Mouse (Mus musculus) retina, embryonic 14.5 days (tissue): ENCODE data around the gene Cntrob.
"Not testable (repeated sequence)": the region's sequence is repeated elsewhere in the genome, so short reads cannot be mapped to it uniquely, and the experiment has no call there.

ENCODE experiments used
- DNase-seq: peaks from one replicate; pipeline ENCODE4 v3.0.0-alpha.2; 2015; ENCODE audit warnings: low spot score

Cntrob gene

DNA sequence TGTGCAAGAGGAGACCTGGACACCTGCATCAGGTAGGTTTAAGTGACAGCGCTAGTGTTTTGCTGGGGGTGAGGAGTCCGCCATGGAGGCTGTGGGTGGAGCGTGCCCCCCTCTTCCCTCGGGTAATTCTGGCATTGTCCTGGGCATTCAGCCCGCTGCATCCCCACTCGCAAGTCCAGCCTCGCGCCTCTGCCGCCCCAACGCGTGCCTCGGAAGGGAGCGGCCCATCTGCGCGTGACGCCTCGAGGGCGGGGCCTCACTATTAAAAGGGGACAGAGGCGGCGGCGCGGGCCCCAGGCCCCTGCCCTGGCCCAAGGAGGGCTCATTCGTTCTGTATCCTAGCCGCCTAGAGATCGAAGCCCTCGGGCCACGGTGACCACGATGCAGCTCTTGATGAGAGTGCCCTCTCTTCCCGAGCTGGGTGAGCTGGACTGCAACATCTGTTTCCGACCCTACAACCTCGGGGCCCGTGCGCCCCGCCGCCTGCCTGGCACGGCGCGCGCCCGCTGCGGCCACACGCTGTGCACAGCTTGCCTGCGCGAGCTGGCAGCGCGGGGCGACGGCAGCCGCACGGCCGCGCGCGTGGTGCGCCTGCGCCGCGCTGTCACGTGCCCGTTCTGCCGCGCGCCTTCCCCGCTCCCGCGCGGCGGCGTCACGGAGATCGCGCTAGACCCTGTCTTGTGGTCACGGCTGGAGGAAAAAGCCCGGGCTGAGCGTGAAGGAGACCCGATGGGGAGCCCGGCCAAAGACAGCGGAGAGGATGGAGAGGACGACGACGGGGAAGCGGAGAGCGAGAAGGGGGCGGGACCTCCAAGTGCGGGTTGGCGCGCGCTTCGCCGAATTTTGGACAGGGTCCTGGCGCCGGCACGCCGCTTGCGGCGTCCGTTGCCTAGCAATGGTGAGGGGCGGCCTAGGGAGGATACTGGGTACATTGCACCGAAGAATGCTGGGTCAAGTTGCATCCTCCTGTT, 16.9 kb upstream of the Cntrob start, which contains the start of gene Rnf227:
Rnf227 (plus strand) TSS at position 301 of the 971 bp plus-strand sequence.
- DNase-seq: peak; percentile 78

- no peak for DNase-seq
These were observed 11.2 kb upstream of the Cntrob start for GRCm38 (mm10) chr11:69334796-69335195.

- DNase-seq: no peak
These were observed 10.3 kb upstream of the Cntrob start for GRCm38 (mm10) chr11:69333922-69334321.

- no peak for DNase-seq
These were observed 9.2 kb upstream of the Cntrob start for GRCm38 (mm10) chr11:69332713-69333253.

GRCm38 (mm10) chr11:69331929-69332405, 8.4 kb upstream of the Cntrob start:
- DNase-seq: peak; percentile 83

DNA sequence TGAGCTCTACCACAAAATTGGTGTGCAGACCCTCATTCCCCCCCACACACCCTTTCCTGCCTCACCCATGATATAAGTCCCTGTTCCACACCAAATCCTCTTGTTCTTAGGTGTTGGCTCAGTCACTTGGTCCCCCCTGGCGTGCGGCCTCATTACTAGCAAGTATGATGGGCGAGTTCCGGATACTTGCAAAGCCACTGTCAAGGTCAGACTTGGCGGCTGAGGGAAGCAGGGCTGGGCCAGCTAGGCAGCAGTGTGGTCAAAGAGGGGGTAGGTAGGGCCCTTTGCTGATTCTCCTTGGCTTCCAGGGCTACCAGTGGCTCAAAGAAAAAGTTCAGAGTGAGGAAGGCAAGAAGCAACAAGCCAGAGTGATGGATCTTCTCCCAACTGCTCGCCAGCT, 7.6 kb upstream of the Cntrob start:
- DNase-seq: no peak

DNA sequence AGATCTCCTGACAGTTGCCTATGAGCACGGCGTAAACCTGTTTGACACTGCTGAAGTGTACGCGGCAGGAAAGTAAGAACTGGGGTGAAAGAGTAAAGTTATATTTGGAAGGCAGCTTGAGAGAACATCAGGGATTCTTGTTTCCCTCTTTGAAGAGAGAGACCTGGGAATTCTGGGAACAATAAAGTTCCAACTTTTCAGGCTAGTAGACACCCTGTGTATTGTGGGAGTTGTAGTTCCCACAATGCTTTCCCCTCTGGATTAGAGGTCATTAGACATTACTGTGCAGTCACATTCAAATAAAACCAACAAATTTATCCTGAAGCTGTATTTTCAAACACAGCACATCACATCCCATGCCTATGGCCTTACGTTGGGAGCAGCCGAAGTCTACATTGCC, 4.9 kb upstream of the Cntrob start:
- DNase-seq: no peak

GRCm38 (mm10) chr11:69327648-69328047, 4.1 kb upstream of the Cntrob start:
- DNase-seq: no peak

DNA sequence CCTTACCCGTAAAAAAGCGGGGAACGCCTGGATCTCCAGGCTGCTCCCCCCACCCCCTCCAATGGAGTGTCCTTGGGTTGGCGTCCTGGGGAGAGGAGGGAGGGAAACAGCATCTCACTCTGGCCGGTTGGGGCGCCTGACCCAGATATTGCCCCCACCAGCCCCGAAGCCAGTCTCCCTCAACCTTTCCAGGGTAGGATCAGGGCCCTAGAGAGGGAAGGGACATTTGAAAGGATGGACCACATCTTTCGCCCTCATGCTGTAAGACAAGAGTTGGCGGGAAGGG, 3.5 kb upstream of the Cntrob start:
- no peak for DNase-seq

DNA sequence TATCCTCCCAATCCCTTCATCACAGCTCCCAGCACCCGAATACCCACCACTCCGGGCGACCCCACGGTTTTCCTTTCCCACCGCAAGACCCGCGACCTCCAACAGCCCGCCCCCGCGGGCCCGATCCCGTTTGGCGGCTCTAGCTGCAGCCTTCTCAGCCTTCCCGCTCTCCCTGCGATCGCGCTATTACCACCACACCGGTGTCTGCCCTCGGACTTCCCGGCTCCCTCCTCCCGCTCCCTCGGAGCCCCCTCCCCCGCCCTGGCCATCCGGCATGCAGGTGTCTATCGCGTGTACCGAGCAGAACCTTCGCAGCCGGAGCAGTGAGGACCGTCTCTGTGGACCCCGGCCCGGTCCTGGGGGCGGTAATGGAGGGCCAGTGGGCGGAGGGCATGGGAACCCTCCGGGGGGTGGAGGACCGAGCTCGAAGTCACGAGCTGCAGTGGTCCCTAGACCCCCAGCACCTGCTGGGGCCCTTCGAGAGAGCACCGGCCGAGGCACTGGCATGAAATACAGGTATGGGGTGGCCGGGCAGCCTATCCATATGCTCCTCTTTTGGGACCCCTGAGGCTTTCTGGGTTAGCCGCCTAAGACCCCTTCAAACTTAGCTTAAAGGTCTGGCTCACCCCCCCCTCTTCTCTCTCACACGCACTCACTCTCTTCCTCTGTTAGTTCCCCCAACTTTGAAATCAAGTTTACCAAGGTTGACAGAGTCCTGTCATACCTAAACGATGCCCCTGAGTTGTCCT, 3.0 kb upstream of the Cntrob start:
- DNase-seq: no peak

DNA sequence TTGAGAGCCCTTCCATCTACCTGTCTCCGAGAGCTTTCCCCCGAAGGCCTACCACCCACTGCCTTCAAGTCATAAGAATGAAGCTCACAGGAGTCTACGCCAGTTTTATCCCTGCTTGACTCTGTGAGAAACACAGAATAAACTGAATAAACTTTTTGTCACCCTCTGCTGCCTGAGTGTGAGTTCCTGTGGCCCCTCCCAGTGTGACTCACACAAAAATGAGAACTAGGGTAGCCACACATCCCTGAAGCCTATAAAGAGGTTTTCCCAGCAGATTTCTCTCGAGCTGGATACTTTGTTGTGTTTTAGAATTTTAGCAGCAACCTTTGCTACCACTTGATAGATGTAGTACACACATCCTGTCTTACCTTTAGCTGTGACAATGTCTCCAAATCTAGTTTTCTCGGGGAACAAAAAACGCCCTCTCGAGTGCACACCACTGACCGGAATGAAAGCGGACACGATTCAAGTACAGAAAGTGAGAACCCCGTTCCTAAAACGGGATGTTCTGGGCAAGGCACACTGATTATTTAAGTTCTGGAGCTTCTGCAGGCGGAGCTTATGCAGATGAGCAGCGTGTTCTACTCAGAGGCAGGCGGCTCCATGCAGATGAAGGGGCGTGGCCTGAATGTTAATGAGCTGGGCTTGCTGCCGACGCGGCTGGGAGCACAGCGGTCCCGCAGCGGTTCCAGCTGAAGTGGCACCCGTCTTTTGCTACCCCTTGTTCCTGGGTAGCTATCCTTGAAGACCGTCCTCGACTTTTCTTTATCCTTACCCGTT, 2.2 kb upstream of the Cntrob start, which contains the start of gene Kcnab3:
Kcnab3 (plus strand) TSS at position 631 of the 780 bp plus-strand sequence.
- DNase-seq: peak; percentile 91

GRCm38 (mm10) chr11:69324749-69325148, 1.2 kb upstream of the Cntrob start:
- no peak for DNase-seq

DNA sequence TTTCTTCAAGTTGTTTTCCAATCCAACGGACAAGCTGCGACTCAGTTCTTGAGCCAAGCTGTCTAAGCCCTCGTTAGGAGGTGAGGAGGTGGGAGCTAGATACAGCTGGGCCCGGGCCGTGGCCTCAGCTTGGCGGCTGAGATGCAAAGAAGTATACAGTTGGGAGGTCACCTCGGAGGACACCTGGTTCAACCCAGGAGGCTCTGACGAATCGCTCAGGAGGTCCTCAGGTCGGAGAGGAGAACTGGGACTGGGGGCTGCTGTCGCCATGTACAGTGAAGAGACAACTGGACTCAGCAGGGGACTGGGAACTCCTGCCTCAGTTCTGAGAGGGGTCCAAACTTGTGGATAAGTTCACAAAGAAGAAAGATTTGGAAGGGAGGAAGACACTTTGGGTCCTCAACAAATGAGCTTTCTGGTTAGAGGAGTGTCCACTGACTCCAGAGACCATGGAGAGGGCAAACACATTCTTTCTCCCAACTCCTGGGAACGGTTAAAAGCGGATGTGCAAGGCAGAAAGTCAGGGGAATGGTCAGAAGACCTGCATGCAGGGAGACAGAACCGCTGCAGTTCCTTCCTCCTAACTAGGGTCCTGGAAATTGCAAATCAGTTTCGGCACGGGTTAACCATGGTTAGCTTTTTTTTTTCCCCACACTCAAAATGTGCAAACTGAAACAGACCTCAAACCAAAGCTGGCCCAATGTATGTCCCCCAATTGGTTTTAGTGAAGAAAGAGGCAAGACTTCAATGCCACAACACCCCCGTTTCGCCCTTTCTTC, 693 bp downstream of the Cntrob start:
- DNase-seq: peak; percentile 18

- no peak for DNase-seq
These were observed 1.6 kb downstream of the Cntrob start for GRCm38 (mm10) chr11:69322010-69322409.

- DNase-seq: no peak
These were observed 2.0 kb downstream of the Cntrob start for GRCm38 (mm10) chr11:69321580-69321979.

DNA sequence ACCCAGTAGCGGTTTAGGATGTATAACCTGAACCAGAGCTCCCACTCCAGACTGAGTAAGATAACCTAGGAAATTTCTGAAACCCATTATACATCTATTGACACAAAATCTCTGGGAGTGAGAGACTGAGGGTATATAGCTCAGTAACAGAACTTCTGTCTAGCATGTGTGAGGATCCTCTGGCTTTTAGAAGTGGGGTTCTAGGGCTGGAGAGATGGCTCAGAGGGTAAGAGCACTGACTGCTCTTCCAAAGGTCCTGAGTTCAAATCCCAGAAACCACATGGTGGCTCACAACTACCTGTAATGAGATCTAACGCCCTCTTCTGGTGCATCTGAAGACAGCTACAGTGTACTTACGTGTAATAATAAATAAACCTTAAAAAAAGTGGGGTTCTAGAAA, 5.6 kb downstream of the Cntrob start:
- DNase-seq: not testable (repeated sequence)

GRCm38 (mm10) chr11:69316361-69316760, 7.2 kb downstream of the Cntrob start:
- no peak for DNase-seq

DNA sequence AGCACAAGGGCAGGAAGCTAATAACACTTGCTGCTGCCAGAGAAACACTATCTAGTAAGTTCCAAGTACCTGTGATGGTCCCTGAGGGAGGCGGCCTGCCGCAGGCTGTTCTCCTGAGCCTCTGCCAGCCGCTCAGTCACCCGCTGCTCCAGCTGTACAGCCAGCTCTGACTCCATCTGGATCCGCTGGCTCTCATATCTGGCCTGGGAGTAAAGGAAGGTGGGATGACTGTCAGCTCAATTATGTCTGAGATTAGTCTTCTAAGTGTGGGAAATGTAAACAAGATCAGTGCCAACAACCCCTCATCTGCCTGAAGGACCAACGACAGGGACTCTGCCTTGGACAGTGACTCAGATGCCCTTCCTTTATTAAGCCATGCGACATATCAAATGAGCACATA, 12.3 kb downstream of the Cntrob start:
- peak; percentile 36 for DNase-seq

DNA sequence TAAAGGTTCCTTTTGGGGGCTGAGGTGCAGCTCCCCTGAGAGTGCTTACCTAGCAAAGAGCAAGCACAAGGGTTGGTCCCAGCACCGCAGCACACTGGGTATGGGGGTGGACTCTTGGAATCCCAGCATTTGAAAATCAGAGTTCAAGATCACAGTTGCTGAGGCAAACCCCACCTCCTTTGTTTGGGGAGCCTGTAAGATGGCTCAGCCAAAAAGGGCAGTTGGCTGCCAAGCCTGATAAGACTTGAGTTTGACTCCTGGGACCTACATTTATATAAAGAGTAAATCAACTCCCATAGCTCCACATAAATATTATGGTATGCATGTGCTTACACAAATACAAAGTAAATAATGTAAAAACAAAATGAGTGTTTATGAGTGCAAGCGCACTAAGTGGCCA, 17.5 kb downstream of the Cntrob start:
- no peak for DNase-seq

- no peak for DNase-seq
These were observed 18.3 kb downstream of the Cntrob start for GRCm38 (mm10) chr11:69305291-69305690.

DNA sequence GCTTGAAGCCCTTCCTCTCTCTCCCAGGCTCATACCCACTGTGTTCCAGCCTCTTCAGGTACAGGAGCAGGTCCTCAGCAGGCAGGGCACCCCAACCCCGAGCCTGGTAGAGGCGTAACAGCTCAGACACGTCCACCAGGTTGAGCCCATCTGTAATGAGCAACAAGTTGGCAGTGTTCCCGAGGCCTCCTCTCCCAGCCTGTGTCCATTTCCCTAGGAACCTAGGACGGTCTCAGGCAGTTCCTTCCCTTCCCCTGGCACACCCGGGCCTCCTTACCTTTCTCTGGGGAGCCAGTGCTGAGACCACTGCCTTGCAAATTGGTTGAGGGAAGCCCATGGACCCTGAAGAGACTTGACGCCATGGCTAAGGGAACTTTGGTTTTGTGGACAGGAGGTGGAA, 20.8 kb downstream of the Cntrob start:
- DNase-seq: no peak
